Mouse (Mus musculus) kidney, postnatal 4 days (tissue): Measurements from ENCODE around the gene Ttc23l.
"Not testable (repeated sequence)": the region's sequence is repeated elsewhere in the genome, so short reads cannot be mapped to it uniquely, and the experiment has no call there.

Source experiments
- DNase-seq, 2 experiments: peaks; one replicate each; pipeline ENCODE4 v3.0.0; 2021; ENCODE audit warnings: mixed read lengths in 2 of 2

The Ttc23l gene

GRCm38 (mm10) chr15:10558465-10558864 is at the start of gene Ttc23l:
Ttc23l (minus strand) TSS chr15:10558668.
- DNase-seq = no peak

GRCm38 (mm10) chr15:10599413-10599812 is 40.9 kb upstream of the Ttc23l start:
- no peak for DNase-seq

- peak; percentile 52 to 63 for DNase-seq
Observed at GRCm38 (mm10) chr15:10598259-10599225, 40.1 kb upstream of the Ttc23l start.

GRCm38 (mm10) chr15:10596871-10597270 is 38.4 kb upstream of the Ttc23l start:
- peak in 1 of 2 experiments; percentile 33 for DNase-seq

GRCm38 (mm10) chr15:10595408-10595807 is 36.9 kb upstream of the Ttc23l start:
- DNase-seq = no peak

GRCm38 (mm10) chr15:10594910-10595309 is 36.4 kb upstream of the Ttc23l start:
- DNase-seq = no peak

GRCm38 (mm10) chr15:10593094-10593493 is 34.6 kb upstream of the Ttc23l start:
- no peak for DNase-seq

GRCm38 (mm10) chr15:10586565-10586964 is 28.1 kb upstream of the Ttc23l start:
- no peak for DNase-seq

GRCm38 (mm10) chr15:10584359-10585187 is 26.1 kb upstream of the Ttc23l start:
- no peak for DNase-seq

- peak; percentile 85 to 89 for DNase-seq
Observed at GRCm38 (mm10) chr15:10583408-10583807, 24.9 kb upstream of the Ttc23l start.

- DNase-seq = no peak
Observed at GRCm38 (mm10) chr15:10579159-10579558, 20.7 kb upstream of the Ttc23l start.

- no peak for DNase-seq
Observed at GRCm38 (mm10) chr15:10566486-10566885, 8.0 kb upstream of the Ttc23l start.

- no peak for DNase-seq
Observed at GRCm38 (mm10) chr15:10564201-10564600, 5.7 kb upstream of the Ttc23l start.

GRCm38 (mm10) chr15:10562281-10562680 is 3.8 kb upstream of the Ttc23l start:
- DNase-seq = no peak

- no peak for DNase-seq
Observed at GRCm38 (mm10) chr15:10560005-10560404, 1.5 kb upstream of the Ttc23l start.

- no peak for DNase-seq
Observed at GRCm38 (mm10) chr15:10554336-10554735, 4.1 kb downstream of the Ttc23l start.

GRCm38 (mm10) chr15:10540271-10541088 is 18.0 kb downstream of the Ttc23l start:
- DNase-seq = peak in 1 of 2 experiments; percentile 12

GRCm38 (mm10) chr15:10535969-10536368 is 22.5 kb downstream of the Ttc23l start:
- DNase-seq = no peak

- DNase-seq = no peak
Observed at GRCm38 (mm10) chr15:10534591-10534990, 23.9 kb downstream of the Ttc23l start.

GRCm38 (mm10) chr15:10533361-10533760 is 25.1 kb downstream of the Ttc23l start:
- DNase-seq = not testable (repeated sequence)

- no peak for DNase-seq
Observed at GRCm38 (mm10) chr15:10531352-10531751, 27.1 kb downstream of the Ttc23l start.

- DNase-seq = no peak
Observed at GRCm38 (mm10) chr15:10525896-10526295, 32.6 kb downstream of the Ttc23l start.

GRCm38 (mm10) chr15:10515166-10515565 is 43.3 kb downstream of the Ttc23l start:
- DNase-seq = no peak
